Mouse (Mus musculus) hindbrain, postnatal 0 days (tissue): Measurements from ENCODE around the gene Nmur2. TPM values are rescaled to one million over a fixed set of nuclear protein-coding genes. Genes with fewer than 3 reads are reported as not detected.

Experiments used
- ATAC-seq: fragments of 200-750 bp; cut with Nextera tagmentation; 2 replicates; pipeline ENCODE4 v1.8.0; 2017; ENCODE audit warnings: mild to moderate bottlenecking, moderate TSS enrichment, moderate library complexity
- DNase-seq: peaks from one replicate; pipeline ENCODE4 v3.0.0-alpha.2; 2015; ENCODE audit warnings: low spot score
- H3K27ac ChIP-seq: fragments of 300-500 bp; sonication (generic); 2 replicates; pipeline ENCODE4 v1.5.1; 2014; ENCODE audit warnings: mild to moderate bottlenecking
- H3K27me3 ChIP-seq: fragments of 300-500 bp; sonication (generic); 2 replicates; pipeline ENCODE4 v1.6.1; 2014; ENCODE audit warnings: low read length, mixed read lengths; ENCODE audit not compliant: insufficient read depth
- H3K36me3 ChIP-seq: fragments of 300-500 bp; sonication (generic); 2 replicates; pipeline ENCODE4 v1.6.1; 2014; ENCODE audit warnings: low read length, mixed read lengths; ENCODE audit not compliant: insufficient read depth
- H3K4me1 ChIP-seq: fragments of 300-500 bp; sonication (generic); 2 replicates; pipeline ENCODE4 v1.6.1; 2014; ENCODE audit warnings: antibody characterized with exemption, low read length, mixed read lengths; ENCODE audit not compliant: insufficient read depth
- H3K4me2 ChIP-seq: fragments of 300-500 bp; sonication (generic); 2 replicates; pipeline ENCODE4 v1.6.1; 2014; ENCODE audit warnings: low read depth, mild to moderate bottlenecking, low read length, moderate library complexity, mixed read lengths
- H3K4me3 ChIP-seq: fragments of 300-500 bp; sonication (generic); 2 replicates; pipeline ENCODE4 v1.5.1; 2014; ENCODE audit warnings: low read length
- H3K9ac ChIP-seq: fragments of 300-500 bp; sonication (generic); replicated peaks from 2 replicates; pipeline ENCODE4 v1.6.1; 2014; ENCODE audit warnings: mild to moderate bottlenecking, low read length, moderate library complexity, mixed read lengths
- H3K9me3 ChIP-seq: fragments of 300-500 bp; sonication (generic); 2 replicates; pipeline ENCODE4 v1.6.1; 2016; ENCODE audit warnings: low read length, mixed read lengths
- CTCF ChIP-seq: IDR thresholded peaks from 2 replicates; pipeline ENCODE4 v1.5.1; 2016; ENCODE audit warnings: antibody characterized with exemption, control low read depth, low read depth
- WGBS: fragments of 180-500 bp; shearing (Covaris S2); extraction: QIAGEN DNeasy Blood & Tissue Kit; methylation state at CpG from one replicate; pipeline ENCODE4 v1.1.7; 2014; 5-methylcytosine and 5-hydroxymethylcytosine counted together
- polyA plus RNA-seq: library from polyadenylated mRNA; unstranded; fragments of >200 nt; fragmentation: Nextera tagmentation; extraction: Ambion mirVana; gene quantifications from 2 replicates; pipeline ENCODE4 v1.2.1, GENCODE M21; 2015
- total RNA-seq: library from RNA; depleted of rRNA; stranded (reverse); fragments of >200 nt; gene quantifications from 2 replicates; pipeline ENCODE4 v1.2.3, GENCODE M21; 2014

The Nmur2 gene
- total and polyA plus RNA-seq, 2 experiments from 2014 or later: 0.44 to 0.47 TPM

- no peaks in the 10 kb centered on the region for H3K9me3 ChIP-seq
- no peak for TF ChIP-seq CTCF
- ATAC-seq: no peak
- no peaks in the 10 kb centered on the region for H3K27me3 ChIP-seq
- 40% methylated on average over 7 of the region's 7 CpGs for WGBS
- peak; percentile 56 for DNase-seq
- H3K4me1 ChIP-seq: no peaks in the 10 kb centered on the region
- H3K9ac ChIP-seq: no peak overlapping the region
- no peak overlapping the region for H3K4me3 ChIP-seq
- H3K27ac ChIP-seq: no peak overlapping the region
- no peak overlapping the region for H3K4me2 ChIP-seq
- no peaks in the 10 kb centered on the region for H3K36me3 ChIP-seq
These were observed 13.6 kb upstream of the Nmur2 start for GRCm38 (mm10) chr11:56054439-56054838.

DNA sequence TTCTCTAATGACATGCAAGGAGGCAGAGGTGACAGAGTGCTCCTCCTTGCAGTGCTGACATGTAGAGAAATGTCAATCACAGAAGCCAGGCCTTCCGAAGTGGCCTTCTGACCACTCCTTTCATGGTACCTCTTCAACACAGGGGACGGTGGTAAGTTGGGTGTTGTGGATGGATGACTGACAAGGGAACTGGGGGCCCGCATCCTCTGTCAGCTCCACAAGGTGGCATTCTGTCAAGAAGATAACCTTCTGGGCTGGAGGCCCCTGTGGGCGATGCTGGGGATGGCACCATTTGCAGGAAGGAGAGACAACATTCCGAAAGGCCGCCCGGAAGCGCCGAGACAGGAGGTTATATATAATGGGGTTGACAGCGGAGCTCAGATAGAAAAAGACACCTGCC is 14.0 kb downstream of the Nmur2 start:
- Histone ChIP-seq H3K4me2 (no peak overlapping the region), H3K9me3 (no peaks in the 10 kb centered on the region), H3K4me1 (peaks cover 4% of the 10 kb centered on the region; the same call in 1 of the 2 replicates), H3K9ac (no peak overlapping the region), H3K27ac (no peak overlapping the region), H3K27me3 (no peaks in the 10 kb centered on the region), H3K4me3 (no peak overlapping the region), H3K36me3 (no peaks in the 10 kb centered on the region)
- peak; percentile 35 for TF ChIP-seq CTCF
- ATAC-seq: no peak
- 85% methylated on average over 10 of the region's 10 CpGs for WGBS
- DNase-seq: no peak

DNA sequence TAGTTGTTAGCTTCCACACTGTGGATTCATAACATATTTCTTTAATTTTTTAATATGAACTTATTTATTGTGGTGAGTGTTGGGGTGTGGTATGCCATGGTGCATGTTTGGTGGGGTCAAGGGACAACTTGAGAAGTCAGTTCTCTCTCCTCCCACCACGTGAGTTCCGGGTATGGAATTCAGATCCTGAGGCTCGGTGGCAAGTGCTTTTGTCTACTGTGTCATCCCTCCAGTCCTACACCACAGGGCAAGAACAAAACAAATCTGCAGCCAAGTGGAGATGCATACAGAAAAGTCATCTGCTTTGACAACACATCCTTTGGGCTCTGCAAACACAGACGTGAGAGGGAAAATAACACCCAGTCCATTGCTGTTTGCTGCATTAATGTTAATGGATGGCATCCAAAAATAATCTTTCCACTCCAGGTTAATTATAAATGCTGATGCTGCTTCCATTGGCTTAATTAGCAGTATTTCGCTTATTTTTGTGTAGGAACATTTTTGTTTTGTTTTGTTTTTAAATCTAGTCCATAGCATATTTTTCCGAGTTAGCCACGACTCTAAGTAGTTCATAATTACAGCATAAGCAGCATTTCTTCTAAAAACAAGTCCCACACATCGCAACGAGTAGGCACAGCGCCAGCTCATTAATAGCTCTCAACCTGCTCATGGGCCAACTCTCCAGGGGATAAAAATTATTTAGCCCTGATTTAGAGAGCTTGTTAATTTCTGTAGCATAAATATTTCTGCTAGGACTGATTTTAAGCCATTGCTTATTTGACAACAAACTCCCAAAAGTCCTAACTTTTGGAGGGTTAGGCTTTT is 14.9 kb downstream of the Nmur2 start:
- peak; percentile 72 for DNase-seq
- WGBS: 34% methylated on average over 10 of the region's 10 CpGs

DNA sequence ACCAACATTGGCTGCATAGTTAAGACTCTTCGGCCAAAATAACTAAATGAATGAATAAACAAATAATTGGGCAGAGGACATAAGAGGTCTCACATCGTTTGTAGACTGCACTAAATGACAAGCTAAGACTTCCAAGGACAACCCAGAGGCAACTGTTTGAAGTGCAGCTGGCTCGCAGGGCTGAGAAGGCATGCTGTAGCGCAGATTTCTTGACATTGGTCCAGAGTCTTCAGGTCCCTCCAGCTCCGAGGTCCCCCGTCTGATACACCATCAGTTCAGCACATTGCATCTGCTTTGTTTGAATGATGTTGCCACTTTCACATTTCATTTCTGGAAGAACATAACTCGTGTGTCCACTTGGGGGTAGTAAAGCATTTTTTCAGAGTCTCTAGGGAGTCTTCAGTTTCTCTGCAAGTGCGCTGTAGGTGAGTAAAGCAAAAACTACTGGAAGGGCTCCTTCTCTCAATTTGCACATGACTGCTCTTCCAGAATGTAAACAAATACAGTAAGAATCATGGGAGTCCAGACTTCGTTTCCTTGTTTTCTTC is 27.2 kb downstream of the Nmur2 start:
- Histone ChIP-seq H3K27me3 (no peaks in the 10 kb centered on the region), H3K4me1 (no peaks in the 10 kb centered on the region), H3K4me2 (no peak overlapping the region), H3K4me3 (no peak overlapping the region), H3K36me3 (no peaks in the 10 kb centered on the region), H3K9me3 (no peaks in the 10 kb centered on the region), H3K27ac (no peak overlapping the region), H3K9ac (no peak overlapping the region)
- 42% methylated on average over 9 of the region's 9 CpGs for WGBS
- ATAC-seq (no peak), DNase-seq (peak; percentile 66)
- TF ChIP-seq CTCF: peak; percentile 47

More for the DNA sequence above, 14.9 kb downstream of the Nmur2 start:
- no peak overlapping the region for H3K4me3 ChIP-seq
- H3K4me2 ChIP-seq: no peak overlapping the region
- ATAC-seq: no peak
- no peaks in the 10 kb centered on the region for H3K9me3 ChIP-seq
- H3K27ac ChIP-seq: no peak overlapping the region
- no peaks in the 10 kb centered on the region for H3K36me3 ChIP-seq
- H3K9ac ChIP-seq: no peak overlapping the region
- TF ChIP-seq CTCF: no peak
- H3K4me1 ChIP-seq: peaks cover 4% of the 10 kb centered on the region; the same call in 1 of the 2 replicates
- no peaks in the 10 kb centered on the region for H3K27me3 ChIP-seq

- 70% methylated on average over 2 of the region's 2 CpGs for WGBS
- ATAC-seq (no peak), DNase-seq (no peak)
- Histone ChIP-seq H3K27ac (no peak overlapping the region), H3K4me2 (no peak overlapping the region), H3K4me3 (no peak overlapping the region), H3K9me3 (no peaks in the 10 kb centered on the region), H3K9ac (no peak overlapping the region), H3K4me1 (no peaks in the 10 kb centered on the region), H3K27me3 (no peaks in the 10 kb centered on the region), H3K36me3 (no peaks in the 10 kb centered on the region)
- no peak for TF ChIP-seq CTCF
These were observed 28.4 kb downstream of the Nmur2 start for GRCm38 (mm10) chr11:56012396-56012795.

DNA sequence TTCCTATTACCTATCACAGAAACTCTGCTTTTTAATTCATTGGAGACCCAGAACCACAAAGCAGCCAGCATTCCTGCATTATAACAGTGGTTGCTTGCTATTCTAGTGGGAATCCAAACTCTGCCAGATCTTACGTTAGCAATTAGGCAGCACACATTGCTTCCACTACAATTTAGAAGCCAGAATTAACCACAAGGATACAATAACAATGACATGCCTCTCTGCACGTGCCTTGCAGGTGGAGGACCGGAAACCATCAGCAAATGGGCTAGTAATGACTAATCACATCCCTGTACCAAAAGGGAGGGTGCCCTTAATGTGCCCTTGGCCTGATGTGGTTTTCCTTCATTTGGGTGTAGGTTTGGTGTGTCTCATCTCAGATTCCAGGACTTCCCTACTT is 32.5 kb downstream of the Nmur2 start:
- H3K4me2 ChIP-seq: no peak overlapping the region
- no peaks in the 10 kb centered on the region for H3K9me3 ChIP-seq
- no peak overlapping the region for H3K27ac ChIP-seq
- H3K36me3 ChIP-seq: no peaks in the 10 kb centered on the region
- H3K27me3 ChIP-seq: no peaks in the 10 kb centered on the region
- 60% methylated on average over 3 of the region's 3 CpGs for WGBS
- no peak overlapping the region for H3K9ac ChIP-seq
- TF ChIP-seq CTCF: no peak
- no peak overlapping the region for H3K4me3 ChIP-seq
- no peak for DNase-seq
- H3K4me1 ChIP-seq: no peaks in the 10 kb centered on the region
- no peak for ATAC-seq

- H3K27me3 ChIP-seq: no peaks in the 10 kb centered on the region
- no peak overlapping the region for H3K4me2 ChIP-seq
- ATAC-seq (no peak), DNase-seq (no peak)
- no peaks in the 10 kb centered on the region for H3K36me3 ChIP-seq
- no peaks in the 10 kb centered on the region for H3K4me1 ChIP-seq
- no peaks in the 10 kb centered on the region for H3K9me3 ChIP-seq
- no peak overlapping the region for H3K4me3 ChIP-seq
- 64% methylated on average over 1 of the region's 1 CpGs for WGBS
- peak; percentile 38 for TF ChIP-seq CTCF
- H3K9ac ChIP-seq: no peak overlapping the region
- no peak overlapping the region for H3K27ac ChIP-seq
These were observed 48.0 kb downstream of the Nmur2 start for GRCm38 (mm10) chr11:55992799-55993198.
